Mouse (Mus musculus) thymus, adult 2 months (tissue): ENCODE results near the gene Os9.

ENCODE experiments used
- CTCF ChIP-seq: fragments of 200-500 bp; IDR thresholded peaks from 2 replicates; pipeline ENCODE4 v1.5.1; 2012; ENCODE audit warnings: mild to moderate bottlenecking, control low read depth, low read length, moderate library complexity, borderline replicate concordance; ENCODE audit not compliant: control insufficient read depth, poor library complexity, insufficient read depth; ENCODE audit errors: extremely low read depth
- POLR2A ChIP-seq: fragments of 200-500 bp; IDR thresholded peaks from 2 replicates; pipeline ENCODE4 v1.6.1; 2012; ENCODE audit warnings: mild to moderate bottlenecking, low read length, control low read depth, moderate library complexity; ENCODE audit not compliant: control insufficient read depth, poor library complexity, insufficient read depth; ENCODE audit errors: extremely low read depth

DNA sequence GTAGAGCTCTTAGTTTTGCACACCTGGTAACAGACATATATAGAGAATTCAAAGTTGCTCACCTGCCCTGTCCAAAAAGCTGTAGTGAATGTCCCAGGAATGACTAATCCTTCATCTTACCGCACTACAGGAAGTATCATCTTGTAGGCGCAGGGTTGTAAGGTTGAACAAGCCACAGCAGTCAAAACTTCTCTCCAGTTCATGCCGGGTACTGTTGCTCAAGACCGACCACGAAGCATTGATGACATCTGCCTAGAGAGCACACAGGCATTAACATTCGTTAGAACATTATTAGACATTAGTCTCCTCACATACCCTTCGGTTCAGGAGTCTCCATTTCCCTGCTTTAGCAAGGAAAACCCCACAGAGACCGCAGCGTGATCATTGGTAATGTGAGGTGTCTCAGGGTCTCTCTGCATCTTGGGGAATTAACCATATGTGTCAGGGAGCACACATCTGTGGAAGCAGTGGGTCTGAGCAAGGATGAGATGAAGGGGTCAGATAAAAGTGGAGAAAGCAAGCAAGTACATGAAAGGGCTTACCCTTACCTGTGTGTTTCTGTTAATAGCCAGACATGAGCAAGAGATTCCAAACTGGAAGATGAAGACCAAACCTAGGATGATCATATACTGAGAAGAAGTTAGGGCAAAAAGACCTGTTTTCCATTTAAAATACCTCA is 52.4 kb downstream of the Os9 start:
- TF ChIP-seq POLR2A = no peak
- TF ChIP-seq CTCF = no peak
